Mouse (Mus musculus) spleen, adult 12 weeks (tissue): Measurements from ENCODE around the gene Ppp1cc.

Experiments used
- DNase-seq: peaks from one replicate; pipeline ENCODE4 v3.0.0; 2022; ENCODE audit warnings: low spot score

Ppp1cc gene

DNA sequence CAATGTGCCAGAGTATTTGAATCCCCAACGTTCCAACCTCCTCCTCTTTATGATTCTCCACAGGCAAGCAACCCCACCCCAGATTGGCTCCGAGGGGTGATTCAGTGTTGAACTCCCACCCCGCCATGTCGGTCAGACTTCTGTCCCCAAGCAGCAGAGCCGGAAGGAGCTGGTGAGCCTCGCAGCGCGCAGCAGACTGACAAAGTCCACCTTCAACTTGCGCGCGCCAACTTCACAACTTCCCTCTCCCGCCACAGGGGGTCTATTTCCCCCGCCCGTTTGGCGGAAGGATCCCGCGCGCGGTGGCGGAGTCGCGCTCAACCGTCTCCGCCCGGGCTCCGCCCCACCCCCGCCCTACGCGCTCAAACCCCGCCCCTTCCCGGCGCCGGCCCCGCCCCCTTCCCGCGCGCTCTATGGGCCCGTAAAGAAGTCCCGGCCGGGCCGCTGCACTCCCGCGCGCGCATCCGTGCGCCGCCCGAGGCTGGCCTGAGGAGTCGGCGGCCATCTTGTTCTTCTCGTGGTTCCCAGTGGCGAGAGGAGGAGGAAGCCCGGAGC is at the start of gene Ppp1cc:
Gene Ppp1cc (plus strand): TSS at position 452 of the 555 bp plus-strand sequence.
- DNase-seq, result peak; percentile 83

DNA sequence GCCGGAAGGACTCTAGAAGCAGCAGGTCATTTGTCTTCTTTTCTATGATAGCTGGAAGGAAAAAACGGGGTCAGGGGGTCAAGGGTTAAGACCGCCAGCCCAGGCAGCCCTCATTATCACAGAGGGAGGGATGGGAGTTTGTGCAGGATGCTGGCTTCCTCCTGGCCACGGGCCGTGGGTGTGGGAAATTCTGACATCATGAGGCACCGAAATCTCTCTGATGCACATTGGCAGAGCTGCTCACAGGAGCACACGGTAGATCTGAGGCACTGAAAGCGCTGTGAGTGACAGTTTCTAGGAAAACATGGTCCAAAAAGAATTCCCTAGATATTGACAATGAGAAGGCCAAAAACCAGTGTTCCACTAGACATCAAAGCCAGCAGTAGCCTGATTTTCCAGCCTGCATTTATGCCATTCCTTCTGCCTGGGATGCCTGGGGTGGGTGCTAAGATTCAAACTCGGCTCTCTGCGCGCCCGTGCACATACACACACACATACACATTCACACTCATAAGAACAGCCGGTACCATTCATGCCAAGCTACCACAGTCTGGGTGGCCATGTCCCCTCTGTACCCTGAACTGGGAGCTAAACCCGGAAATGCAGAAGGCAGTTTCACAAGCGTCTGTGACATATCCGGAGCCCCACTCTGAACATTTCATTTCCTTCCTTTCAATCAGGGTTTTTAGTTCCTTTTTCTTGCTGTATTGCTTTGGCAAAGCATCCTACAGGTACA is 48.6 kb upstream of the Ppp1cc start:
- DNase-seq, result no peak

DNA sequence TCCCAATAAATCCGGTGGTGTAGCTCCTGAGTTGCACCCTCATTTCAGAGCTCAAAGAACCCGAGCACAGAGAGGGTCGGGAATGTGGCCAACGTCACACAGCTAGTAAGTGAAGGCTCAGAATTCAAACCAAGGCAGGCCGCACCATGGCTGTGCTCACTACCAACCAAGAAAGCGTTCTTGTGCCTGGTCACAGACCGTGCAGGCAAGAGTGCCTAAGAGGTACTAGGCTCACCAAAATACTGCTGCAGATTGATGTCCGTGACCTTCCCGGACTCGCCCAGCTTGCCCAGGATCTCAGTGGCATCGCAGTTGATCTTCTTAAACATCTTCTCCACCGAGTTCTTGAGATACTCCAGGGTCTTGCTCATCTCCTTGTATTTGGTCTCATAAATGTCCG is 47.5 kb upstream of the Ppp1cc start:
- no peak for DNase-seq

DNA sequence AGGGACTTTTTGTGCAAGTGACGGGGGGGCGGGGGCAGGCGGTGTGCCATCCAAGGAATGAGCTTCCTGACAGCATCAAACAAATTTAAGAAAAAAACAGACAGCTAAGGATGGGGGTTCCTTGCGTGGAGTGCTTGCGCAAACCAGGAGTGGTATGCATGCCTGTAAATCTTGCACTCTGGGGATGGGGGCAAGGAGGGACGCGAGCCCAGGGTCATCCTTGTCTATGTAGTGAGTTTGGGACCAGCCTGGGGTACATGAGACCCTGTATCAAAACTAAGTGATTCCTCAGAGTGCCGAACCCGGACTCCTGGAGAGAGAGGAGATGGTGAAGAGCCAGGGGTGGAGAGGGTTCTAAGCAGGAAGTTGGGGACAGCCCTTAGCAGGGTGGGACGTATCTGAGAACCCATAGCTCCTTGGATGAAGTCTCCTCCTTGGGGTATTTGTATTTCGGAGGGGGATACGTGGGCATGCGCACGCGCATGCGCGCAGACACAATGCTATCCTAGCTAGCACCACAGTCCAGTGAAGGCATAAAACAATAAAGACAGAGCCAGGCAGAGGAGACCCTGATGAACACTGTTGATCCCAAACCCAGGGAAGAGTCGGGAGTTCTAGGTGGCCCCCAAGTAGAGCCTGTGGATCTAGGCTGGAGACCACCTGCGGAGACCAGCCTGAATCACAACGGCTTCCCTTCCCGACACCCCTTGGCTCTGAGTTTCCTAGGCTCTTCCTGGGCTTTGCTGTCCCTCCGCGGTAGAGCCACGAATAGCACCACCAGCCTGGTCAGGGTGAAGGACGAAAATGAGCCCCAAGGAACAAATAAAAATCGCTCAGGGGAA is 46.8 kb upstream of the Ppp1cc start:
- no peak for DNase-seq

DNA sequence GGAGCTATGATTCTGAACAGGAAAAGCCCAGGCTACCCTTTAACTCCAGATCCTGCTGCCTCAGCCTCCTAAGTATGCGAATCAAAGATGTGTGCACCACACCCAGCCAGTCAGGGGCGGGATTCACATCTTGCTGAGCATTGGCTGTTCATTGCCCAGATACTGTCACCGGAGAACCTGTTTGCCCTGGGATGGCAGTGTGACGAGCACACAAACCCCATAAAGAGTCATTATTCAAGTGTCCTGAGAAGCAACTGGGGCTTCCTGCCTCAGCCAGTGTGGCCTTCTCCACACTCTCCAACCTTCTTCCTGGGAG is 46.2 kb upstream of the Ppp1cc start:
- DNase-seq, result no peak

DNA sequence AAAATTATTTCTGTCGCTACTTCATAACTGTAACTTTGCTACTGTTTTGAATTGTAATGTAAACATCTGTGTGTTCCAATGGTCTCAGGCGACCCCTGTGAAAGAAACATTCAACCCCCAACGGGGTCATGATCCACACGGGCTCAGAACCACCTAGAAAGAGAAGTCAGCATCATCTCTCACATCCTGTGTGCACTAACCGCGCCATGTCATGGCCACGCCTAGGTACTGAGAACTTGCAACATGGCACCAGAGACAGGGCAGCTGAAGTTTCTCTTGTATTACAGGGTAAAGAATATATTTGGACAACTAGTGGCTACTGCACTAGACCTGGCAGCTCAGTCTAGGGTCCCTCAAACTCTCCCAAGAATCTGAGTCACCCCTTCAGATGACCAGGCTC is 44.6 kb upstream of the Ppp1cc start:
- no peak for DNase-seq

DNA sequence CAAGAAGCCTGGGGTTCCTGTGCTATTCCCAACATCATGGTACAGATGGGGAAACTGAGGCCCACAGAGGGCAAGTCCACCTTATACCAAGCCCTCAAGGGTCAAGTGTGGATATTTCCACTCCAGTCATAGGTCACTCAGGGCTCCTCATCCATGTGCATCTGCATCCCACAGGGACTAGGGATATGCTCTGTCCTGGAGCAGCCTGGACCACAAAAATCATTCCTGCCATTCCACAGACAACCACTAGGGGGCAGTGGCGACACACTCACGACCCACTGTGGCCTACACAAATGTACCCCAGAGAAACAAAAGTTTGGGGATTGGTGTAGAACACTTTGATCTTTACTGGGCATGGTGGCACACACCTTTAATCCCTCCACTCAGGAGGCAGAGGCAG is 43.9 kb upstream of the Ppp1cc start:
- peak; percentile 55 for DNase-seq

- no peak for DNase-seq
Measured at GRCm38 (mm10) chr5:122115266-122115763, 42.8 kb upstream of the Ppp1cc start.

- no peak for DNase-seq
Measured at GRCm38 (mm10) chr5:122116243-122116642, 41.8 kb upstream of the Ppp1cc start.

DNA sequence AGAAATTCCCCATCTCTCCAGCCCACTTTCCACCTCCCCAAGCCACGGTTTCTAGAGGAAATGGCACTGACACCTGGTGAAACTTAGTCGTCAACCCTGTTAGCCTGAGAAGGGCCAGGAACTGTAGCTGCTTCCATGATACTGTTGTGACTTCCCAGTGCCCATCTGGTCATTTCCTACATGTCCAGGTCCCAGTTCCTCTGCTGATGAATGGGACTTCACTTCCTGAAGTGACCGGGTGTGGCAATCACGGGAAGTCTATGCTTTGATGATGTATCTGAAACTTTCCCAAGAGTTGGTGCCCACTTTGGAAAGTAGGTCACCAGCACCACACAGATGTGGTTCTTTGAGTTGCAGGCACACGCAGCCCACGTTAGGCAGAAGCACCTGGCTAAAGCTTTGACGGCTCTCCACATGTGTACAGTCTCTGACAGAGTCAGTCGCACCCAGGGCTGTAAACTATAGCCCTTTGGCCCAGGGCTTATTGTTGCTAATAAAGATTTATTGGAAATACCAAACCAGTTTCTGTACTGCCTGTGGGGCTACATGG is 32.8 kb upstream of the Ppp1cc start:
- no peak for DNase-seq

- peak; percentile 41 for DNase-seq
Measured at GRCm38 (mm10) chr5:122129068-122129655, 28.9 kb upstream of the Ppp1cc start.

DNA sequence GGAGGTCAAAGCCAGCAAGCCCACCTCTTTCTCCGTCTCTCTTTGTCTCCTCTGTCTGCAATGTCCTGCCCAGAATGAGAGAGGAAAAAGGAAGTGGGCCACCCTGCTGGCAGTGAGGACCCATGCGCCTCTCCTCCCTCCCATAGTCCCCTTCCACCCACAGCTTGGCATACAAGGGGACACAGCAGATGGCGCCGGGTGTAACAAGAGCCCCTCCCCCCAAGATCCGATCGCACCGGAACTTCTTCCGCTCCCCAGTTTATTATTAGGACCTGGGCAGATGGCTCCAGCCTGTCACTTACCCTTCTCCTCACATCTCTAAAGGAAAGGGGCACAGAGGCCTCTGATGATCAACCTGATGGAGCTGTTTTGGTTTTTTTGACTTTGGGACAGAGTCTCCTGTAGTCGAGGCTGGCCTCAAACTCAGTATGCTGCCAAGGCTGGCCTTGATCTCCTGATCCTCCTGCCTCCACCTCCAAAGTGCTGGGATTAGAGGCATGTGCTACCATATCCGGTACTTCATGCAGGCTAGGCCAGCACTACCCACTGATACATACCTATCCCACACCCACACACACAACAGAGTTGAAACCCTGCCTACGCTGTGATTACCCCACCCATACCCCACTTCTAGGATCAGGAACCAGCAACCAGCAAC is 27.6 kb upstream of the Ppp1cc start:
- no peak for DNase-seq

- DNase-seq, result peak; percentile 82
Measured at GRCm38 (mm10) chr5:122131076-122132051, 26.7 kb upstream of the Ppp1cc start.

DNA sequence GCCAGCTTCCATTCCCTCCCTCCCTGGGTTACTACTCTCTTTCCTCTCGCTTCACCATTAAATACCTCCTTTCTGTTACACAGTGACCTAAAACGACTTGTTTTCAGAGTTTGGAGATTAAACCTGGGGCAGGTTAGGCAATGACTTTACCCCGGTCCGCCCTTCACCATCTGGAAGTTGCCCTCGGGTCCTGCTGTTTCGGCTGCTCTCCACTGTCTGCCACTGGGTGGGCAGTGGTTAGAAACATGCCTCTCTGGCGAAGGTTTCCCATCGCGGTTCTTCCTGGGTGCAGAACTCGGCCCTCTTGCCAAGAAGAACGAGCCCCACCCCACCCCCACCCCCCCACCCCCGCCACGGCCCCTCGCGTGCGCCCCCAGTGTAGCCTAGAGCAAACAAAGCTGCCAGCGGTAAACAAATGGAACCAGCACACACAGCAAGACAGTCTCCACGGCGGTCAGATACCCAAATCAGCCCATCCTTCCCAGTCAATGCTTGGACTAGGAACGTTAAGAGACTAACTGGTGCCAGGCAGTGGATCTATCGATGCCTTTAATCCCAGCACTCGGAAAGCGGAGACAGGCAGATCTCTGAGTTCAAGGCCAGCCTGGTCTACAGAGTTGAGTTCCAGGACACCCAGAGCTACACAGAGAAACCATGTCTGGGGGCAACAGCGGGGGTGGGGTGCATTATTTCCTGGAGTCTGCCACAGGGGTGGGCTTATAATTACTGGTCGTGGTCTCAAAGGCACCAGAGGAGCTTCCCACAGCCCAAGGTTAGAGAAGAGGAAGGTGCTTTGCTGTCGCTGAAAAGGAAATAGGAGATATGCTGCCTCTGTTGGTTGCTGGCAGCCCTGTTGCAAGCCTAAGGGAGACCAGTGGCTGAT is 25.7 kb upstream of the Ppp1cc start:
- DNase-seq, result no peak

GRCm38 (mm10) chr5:122133050-122133389 is 25.1 kb upstream of the Ppp1cc start:
- DNase-seq, result no peak

GRCm38 (mm10) chr5:122134395-122135289 is 23.4 kb upstream of the Ppp1cc start:
- no peak for DNase-seq

GRCm38 (mm10) chr5:122135290-122135882 is 22.7 kb upstream of the Ppp1cc start:
- DNase-seq, result no peak
